Mouse (Mus musculus) olfactory bulb, adult 2 months (tissue): ENCODE results near the gene Igf1r.

ENCODE experiments used
- CTCF ChIP-seq: fragments of 200-500 bp; IDR thresholded peaks from 2 replicates; pipeline ENCODE4 v1.5.1; 2012; ENCODE audit warnings: low read depth, mild to moderate bottlenecking, low read length, moderate library complexity; ENCODE audit not compliant: insufficient read depth
- POLR2A ChIP-seq: fragments of 200-500 bp; IDR thresholded peaks from 2 replicates; pipeline ENCODE4 v1.6.1; 2012; ENCODE audit warnings: mild to moderate bottlenecking, low read depth, low read length, moderate library complexity; ENCODE audit not compliant: insufficient read depth

DNA sequence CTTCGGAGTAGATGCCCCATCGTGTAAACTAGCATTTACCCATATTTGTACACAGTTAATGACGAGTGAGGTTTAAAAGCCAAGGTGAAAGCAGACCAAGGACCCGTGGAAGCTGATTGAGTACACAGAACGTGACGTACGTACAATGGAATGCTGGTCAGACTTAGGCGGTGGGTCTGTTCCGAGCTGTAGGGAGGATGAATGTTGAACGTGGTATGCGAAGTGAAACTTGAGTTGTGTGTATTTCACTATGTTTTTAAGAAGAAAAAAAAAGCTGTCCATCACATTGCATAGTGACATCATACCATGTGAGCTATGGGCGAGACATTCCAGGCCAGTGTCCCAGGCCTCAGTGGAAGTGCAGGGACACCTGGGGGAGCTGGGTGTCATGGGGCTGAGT, 15.8 kb downstream of the Igf1r start:
- TF ChIP-seq POLR2A = no peak
- no peak for TF ChIP-seq CTCF
